Mouse (Mus musculus) cortical plate, adult 2 months (tissue): ENCODE measurements around the gene Strip2. TPM values are rescaled to one million over a fixed set of nuclear protein-coding genes. Genes with fewer than 3 reads are reported as not detected.

ENCODE experiments used
- H3K27ac ChIP-seq: fragments of 200-500 bp; 2 replicates; pipeline ENCODE4 v1.5.1; 2012; ENCODE audit warnings: low read length, control low read depth, inconsistent platforms; ENCODE audit not compliant: insufficient read depth
- H3K4me1 ChIP-seq: fragments of 200-500 bp; 2 replicates; pipeline ENCODE4 v1.6.1; 2011; ENCODE audit warnings: low read length; ENCODE audit not compliant: control insufficient read depth, insufficient read depth
- H3K4me3 ChIP-seq: fragments of 200-500 bp; 2 replicates; pipeline ENCODE4 v1.5.1; 2011; ENCODE audit warnings: mild to moderate bottlenecking, low read length, control low read depth; ENCODE audit not compliant: insufficient read depth
- CTCF ChIP-seq: fragments of 200-500 bp; IDR thresholded peaks from 2 replicates; pipeline ENCODE4 v1.5.1; 2011; ENCODE audit warnings: mild to moderate bottlenecking, control low read depth, low read length; ENCODE audit not compliant: insufficient read depth; ENCODE audit errors: extremely low read depth
- POLR2A ChIP-seq: fragments of 200-500 bp; IDR thresholded peaks from 2 replicates; pipeline ENCODE4 v1.6.1; 2011; ENCODE audit warnings: mild to moderate bottlenecking, low read length, control low read depth; ENCODE audit not compliant: insufficient read depth; ENCODE audit errors: extremely low read depth
- polyA plus RNA-seq: library from polyadenylated mRNA; depleted of rRNA; stranded (reverse); fragments of >200 nt; gene quantifications from 2 replicates; pipeline ENCODE4 v1.2.3, GENCODE M21; 2012

The Strip2 gene
- polyA plus RNA-seq, 1 experiment, result 15.2 TPM

DNA sequence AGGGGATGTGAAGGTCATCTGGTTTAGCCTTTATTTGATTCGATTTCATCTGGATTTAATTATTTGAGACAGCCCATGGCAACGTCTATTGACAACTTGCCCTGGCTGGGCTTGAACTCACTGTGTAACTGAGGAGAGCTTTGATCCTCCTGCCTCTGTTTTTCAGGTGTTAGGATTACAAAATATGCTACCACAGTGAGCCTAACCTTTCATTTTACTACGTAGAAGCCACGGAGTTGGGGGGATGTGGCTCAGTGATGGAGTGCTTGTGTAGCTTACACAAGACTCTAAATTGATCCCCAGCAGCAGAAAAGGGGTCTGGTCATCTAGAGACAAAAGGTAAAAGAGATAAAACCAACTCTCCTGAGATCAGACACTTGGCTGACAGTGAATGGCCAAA, 1.1 kb downstream of the Strip2 start:
- TF ChIP-seq CTCF, result no peak
- Histone ChIP-seq H3K4me3 (peak overlapping the region; percentile 51; the same call in 1 of the 2 replicates), H3K27ac (no peak overlapping the region), H3K4me1 (no peaks in the 10 kb centered on the region)

DNA sequence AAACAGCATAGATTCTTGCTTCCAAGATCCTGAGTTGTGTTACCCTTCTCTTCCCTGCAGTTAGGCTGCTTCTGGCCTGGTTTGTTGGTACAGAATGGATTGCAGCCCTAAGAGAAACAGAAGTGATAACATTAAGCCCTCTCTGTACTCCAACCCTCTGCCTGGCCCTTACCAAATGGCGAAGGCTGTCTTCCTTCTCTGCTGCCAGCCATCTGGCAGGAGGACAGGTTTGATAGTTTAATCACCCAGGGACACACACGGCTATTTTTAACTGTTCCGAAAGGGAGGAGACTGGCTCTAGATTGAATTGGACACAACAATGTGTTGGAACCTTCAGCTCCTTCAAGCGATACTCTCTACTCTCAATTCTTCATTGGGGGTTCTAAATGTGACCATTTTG, 6.7 kb downstream of the Strip2 start:
- Histone ChIP-seq H3K27ac (no peak overlapping the region), H3K4me3 (no peak overlapping the region), H3K4me1 (no peaks in the 10 kb centered on the region)
- TF ChIP-seq POLR2A (no peak), CTCF (no peak)

DNA sequence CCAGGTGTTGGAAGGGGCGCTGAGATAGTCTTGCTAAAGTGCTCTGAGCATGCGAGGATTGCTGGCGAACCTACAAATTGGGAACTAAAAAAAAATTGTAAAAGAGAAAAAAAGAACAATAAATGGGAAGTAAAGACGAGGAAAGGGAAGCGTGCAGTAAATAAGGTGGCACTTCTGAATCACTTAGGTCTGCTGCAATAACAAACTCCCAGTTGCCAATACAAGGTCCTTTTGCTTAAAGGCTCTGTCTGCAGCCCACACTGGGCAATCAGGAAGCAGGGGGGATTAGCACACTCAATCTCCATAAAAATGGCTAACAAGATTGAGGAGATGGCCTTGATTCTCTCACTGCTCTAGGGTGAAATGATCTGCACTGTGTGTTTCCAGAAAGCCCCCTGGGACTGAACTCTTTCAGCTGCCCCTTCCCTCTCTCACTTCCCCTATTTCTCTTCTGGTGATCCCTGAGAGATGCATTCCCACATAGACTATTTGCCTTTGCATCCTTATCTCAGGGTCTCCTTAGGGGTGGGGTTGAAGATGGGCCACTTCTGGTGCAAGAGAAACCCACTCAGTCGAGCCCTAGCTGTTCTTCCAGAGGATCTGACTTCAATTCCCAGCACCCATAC, 8.9 kb downstream of the Strip2 start:
- Histone ChIP-seq H3K27ac (no peak overlapping the region), H3K4me1 (peaks cover under 1% of the 10 kb centered on the region; the same call in 1 of the 2 replicates), H3K4me3 (no peak overlapping the region)
- no peak for TF ChIP-seq POLR2A
- no peak for TF ChIP-seq CTCF

DNA sequence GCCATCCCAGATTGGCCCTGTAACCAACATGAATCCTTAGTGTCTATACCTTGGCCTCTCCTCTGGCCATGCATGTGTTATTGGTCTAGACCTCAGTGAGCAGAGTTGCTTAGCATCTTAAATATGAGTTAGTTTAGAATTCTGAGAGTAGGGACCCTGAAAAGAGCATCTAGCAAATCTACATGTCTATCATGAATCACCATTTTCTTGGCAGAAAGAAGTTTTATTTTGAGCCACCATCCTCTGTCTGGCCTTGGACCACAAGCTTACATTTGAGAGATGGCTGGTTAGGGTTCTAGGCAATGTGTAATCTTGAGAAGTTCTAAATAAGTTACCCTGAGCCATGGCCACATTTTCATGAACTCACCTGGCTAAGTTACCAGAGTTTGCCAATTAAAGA, 13.3 kb downstream of the Strip2 start:
- H3K4me1 ChIP-seq, result peaks cover 2% of the 10 kb centered on the region; the same call in 1 of the 2 replicates
- TF ChIP-seq CTCF (no peak), POLR2A (no peak)
- no peak overlapping the region for H3K4me3 ChIP-seq
- H3K27ac ChIP-seq, result no peak overlapping the region

DNA sequence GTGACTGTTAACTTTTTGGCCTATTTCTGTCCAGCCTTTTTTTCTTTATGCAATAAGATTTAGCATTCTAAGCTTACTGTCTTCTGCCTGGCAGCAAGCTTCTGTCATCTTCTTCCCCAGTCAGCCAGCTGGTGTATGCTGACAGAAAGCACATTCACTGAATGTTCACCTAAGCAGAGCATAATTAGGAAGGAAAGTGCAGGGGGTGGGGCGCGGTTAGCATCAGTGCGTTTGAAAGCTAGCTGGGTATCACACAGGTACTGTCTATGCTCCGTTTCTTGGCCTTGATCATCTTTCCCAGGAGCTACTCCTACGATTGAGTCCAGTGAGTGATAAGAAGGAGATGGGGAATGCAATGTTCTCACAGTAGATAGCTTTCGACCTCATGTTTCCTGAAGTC, 13.9 kb downstream of the Strip2 start:
- Histone ChIP-seq H3K4me1 (peaks cover 2% of the 10 kb centered on the region; the same call in 1 of the 2 replicates), H3K27ac (no peak overlapping the region), H3K4me3 (no peak overlapping the region)
- TF ChIP-seq CTCF (no peak), POLR2A (no peak)

DNA sequence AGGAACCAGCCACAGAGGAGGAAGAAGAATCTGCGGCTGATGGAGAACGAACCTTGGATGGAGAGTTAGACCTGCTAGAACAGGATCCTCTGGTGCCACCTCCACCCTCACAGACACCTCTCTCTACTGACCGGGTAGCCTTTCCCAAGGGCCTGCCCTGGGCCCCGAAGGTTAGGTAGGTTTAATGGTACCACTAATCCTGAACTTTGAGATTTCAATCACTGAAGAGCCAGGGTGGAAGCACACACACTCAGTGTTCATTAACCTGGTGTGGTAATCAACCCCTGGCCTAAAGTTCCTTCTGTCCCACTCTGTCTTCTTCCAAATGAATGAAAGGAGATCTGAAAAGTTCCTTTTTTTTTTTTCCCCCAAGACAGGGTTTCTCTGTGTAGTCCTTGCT, 14.4 kb downstream of the Strip2 start:
- TF ChIP-seq CTCF, result no peak
- TF ChIP-seq POLR2A, result no peak
- no peak overlapping the region for H3K4me3 ChIP-seq

DNA sequence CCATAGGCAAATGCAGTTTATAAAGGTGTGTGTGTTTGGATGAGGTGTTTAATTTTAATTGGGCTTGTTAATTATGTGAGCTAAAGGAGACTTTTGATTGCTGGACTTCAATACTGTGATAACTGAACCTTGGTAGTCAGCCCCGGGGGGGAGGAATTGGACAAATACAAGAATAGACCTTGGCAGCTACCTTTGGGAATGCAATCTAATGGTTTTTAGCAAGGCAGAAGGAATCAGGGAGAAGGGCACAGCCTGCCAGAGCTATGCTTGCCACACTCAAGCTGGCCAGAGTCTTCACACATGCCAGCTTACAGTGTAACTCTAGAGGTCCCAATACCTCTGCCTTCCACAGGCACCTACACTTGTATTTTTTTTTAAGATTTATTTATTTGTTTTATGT, 18.9 kb downstream of the Strip2 start:
- Histone ChIP-seq H3K4me1 (peaks cover under 1% of the 10 kb centered on the region; the same call in 1 of the 2 replicates), H3K27ac (no peak overlapping the region), H3K4me3 (no peak overlapping the region)
- no peak for TF ChIP-seq CTCF
- no peak for TF ChIP-seq POLR2A

More for the DNA sequence above, 14.4 kb downstream of the Strip2 start:
- Histone ChIP-seq H3K27ac (no peak overlapping the region), H3K4me1 (peaks cover 2% of the 10 kb centered on the region; the same call in 1 of the 2 replicates)

DNA sequence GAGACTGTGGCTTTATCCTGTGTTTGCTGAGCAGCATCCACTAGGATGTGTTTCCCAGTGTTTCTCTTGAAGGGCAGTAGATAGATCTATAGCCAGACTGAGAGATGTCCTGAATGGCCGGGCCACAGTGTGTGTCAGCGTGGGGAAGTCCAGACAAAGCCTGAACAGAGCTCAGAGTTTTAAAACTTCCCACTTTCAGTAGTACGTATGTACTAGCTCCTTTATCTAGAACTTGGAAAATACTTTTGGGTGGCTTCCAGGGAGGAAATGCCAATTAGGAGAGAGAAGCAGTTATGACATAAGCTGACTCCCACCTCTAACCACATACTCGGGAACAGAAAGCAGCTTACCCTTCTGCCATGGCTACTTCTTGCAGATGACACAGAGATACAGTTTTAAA, 23.6 kb downstream of the Strip2 start:
- no peak for TF ChIP-seq CTCF
- TF ChIP-seq POLR2A, result no peak
- no peak overlapping the region for H3K4me3 ChIP-seq
- H3K27ac ChIP-seq, result no peak overlapping the region
- H3K4me1 ChIP-seq, result no peaks in the 10 kb centered on the region

DNA sequence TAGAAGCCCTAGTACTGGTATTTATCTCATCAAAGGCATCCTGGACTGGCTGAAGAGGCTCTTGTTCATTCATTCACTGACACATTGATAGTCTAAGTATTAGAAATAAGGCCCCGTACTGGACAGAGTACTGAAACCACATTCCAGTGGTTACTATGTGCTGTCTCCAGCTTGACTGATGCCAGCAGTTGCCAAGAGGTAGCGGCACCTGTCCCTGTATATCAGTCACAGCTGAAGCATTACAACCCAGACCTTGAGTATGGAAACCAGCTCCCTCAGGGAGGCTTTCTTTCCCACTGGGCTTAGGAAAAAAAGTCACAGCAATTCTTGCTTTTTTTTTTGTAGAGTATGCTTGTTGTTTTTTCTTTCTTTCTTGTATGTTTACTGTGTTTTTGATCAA, 24.2 kb downstream of the Strip2 start:
- Histone ChIP-seq H3K27ac (no peak overlapping the region), H3K4me3 (no peak overlapping the region), H3K4me1 (no peaks in the 10 kb centered on the region)
- TF ChIP-seq CTCF (no peak), POLR2A (no peak)

DNA sequence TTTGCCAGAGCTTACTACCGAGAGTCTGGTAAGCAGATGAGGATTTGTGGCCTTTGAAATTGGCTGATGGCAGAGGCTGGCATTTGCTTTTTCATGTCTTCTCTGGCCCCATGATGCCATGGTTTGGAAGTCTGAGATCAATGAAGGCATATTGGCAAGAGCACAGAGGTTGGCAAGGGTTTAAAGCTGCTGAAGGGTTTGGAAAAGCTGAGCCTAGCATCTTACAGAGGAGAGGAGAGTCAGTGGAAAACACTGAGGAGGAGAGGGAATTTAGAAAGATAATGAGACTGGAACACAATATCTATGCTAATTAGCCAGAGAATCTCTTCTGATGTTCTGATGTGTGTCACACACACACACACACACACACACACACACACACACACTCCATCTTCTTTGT, 27.7 kb downstream of the Strip2 start:
- Histone ChIP-seq H3K27ac (no peak overlapping the region), H3K4me3 (no peak overlapping the region), H3K4me1 (no peaks in the 10 kb centered on the region)
- no peak for TF ChIP-seq POLR2A
- TF ChIP-seq CTCF, result no peak

DNA sequence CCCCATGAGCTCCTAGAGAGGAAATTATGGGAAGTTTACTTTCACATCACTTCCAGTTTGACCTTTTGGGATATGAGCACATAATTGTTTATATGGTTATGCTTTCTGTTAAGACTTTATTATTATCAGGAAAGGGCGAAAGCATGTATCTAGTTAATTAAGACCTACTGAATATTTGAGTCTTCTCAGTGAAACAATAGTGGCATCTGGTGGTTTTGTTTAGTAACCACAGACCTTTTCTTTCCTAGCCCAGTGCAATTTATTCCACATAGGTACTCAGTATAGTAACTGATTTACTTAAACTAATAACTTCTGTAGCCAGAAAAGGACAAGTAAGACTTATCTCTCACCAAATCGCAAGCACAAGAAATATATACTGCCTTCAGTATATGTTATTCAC, 29.8 kb downstream of the Strip2 start:
- TF ChIP-seq CTCF (no peak), POLR2A (no peak)
- no peak overlapping the region for H3K27ac ChIP-seq
- H3K4me3 ChIP-seq, result no peak overlapping the region
- H3K4me1 ChIP-seq, result no peaks in the 10 kb centered on the region
